Mouse (Mus musculus) lung, postnatal 36 days (tissue): ENCODE results near the gene Abhd17a.

Experiments used
- DNase-seq: peaks from one replicate; pipeline ENCODE4 v3.0.0; 2022; ENCODE audit warnings: mixed read lengths

The Abhd17a gene

GRCm38 (mm10) chr10:80545590-80545989 is 44.6 kb downstream of the Abhd17a start:
- DNase-seq, result no peak

DNA sequence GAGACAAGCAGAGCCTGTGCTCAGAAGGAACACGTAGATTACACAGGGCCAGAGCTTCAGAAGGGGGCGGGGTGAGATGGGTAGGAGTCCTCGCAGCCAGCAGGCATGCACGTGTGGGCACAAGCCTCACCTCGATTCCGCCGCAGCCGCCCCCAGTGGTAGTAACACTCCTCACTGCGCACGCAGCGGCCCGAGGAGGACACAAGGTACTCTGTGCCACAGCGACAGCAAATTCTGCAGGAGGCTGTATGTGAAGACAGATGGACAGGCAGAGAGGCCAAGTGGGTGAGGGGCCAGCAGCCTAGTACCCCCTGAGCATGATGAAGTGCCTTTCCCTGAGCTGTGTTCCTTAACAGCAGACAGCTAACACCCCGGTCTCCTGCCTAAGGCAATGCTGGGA is 46.3 kb downstream of the Abhd17a start:
- DNase-seq, result no peak

GRCm38 (mm10) chr10:80539493-80539892 is 50.6 kb downstream of the Abhd17a start:
- DNase-seq, result peak; percentile 15

DNA sequence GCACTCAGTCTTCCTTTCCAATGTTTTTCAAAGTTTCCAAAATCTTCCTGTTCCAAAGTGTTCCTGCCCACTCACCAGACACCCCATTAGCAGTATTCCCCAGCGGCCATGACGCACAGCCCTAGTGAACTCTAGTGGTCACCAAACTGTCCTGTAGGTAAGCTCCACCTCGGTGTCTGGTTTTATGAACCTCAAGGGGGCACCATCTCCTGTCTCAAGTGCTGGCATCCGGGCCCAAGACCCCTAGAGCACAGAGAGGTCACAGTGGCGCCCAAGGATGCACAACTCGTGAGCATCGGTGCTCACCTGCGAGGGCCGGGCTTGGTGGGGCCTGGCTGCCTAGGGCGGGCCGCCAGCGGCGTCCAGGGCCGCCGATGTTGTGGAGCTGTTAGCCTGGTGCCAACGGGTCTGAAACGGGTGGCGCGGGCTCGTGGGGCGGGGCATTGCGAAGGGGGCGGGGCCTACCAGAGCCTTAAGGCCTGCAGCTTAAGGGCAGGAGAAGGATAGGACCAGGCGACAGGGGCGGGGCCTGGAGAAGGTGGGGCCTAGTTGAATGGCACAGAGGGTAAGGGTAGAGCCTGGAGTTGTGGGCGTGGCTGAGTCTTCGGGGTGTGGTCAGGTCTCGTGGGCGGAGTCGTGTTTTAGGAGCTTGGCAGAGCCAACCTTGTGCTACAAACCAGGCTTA is 51.3 kb downstream of the Abhd17a start, which contains the start of gene Atp8b3:
TSS of gene Atp8b3 (minus strand) at position 415 of the 685 bp plus-strand sequence.
- peak; percentile 95 for DNase-seq

GRCm38 (mm10) chr10:80538180-80538579 is 52.0 kb downstream of the Abhd17a start:
- peak; percentile 21 for DNase-seq

GRCm38 (mm10) chr10:80535711-80536110 is 54.4 kb downstream of the Abhd17a start:
- peak; percentile 17 for DNase-seq

GRCm38 (mm10) chr10:80535071-80535470 is 55.1 kb downstream of the Abhd17a start:
- peak; percentile 46 for DNase-seq

- DNase-seq, result peak; percentile 54
These were observed 56.4 kb downstream of the Abhd17a start for GRCm38 (mm10) chr10:80533704-80534103.
